Mouse (Mus musculus) embryonic facial prominence, embryonic 13.5 days (tissue): ENCODE data around the gene Tnfsfm13. TPM values are rescaled to one million over a fixed set of nuclear protein-coding genes. Genes with fewer than 3 reads are reported as not detected.
A peak's percentile ranks its signal among the peaks of the same experiment; 100 is the strongest.

Experiments used
- ATAC-seq: fragments of 200-750 bp; cut with Nextera tagmentation; 2 replicates; pipeline ENCODE4 v1.8.0; 2017; ENCODE audit warnings: low read depth; ENCODE audit not compliant: insufficient number of reproducible peaks, insufficient read depth, low FRiP score, low TSS enrichment
- H3K27ac ChIP-seq: fragments of 300-500 bp; sonication (generic); 2 replicates; pipeline ENCODE4 v1.5.1; 2015; ENCODE audit warnings: moderate library complexity, mild to moderate bottlenecking, inconsistent platforms
- H3K27me3 ChIP-seq: fragments of 300-500 bp; sonication (generic); 2 replicates; pipeline ENCODE4 v1.6.1; 2015; ENCODE audit warnings: mild to moderate bottlenecking, inconsistent platforms
- H3K36me3 ChIP-seq: fragments of 300-500 bp; sonication (generic); 2 replicates; pipeline ENCODE4 v1.6.1; 2015; ENCODE audit warnings: mild to moderate bottlenecking, inconsistent platforms
- H3K4me1 ChIP-seq: fragments of 300-500 bp; sonication (generic); 2 replicates; pipeline ENCODE4 v1.6.1; 2015; ENCODE audit warnings: inconsistent platforms
- H3K4me2 ChIP-seq: fragments of 300-500 bp; sonication (generic); 2 replicates; pipeline ENCODE4 v1.6.1; 2015; ENCODE audit warnings: moderate library complexity, mild to moderate bottlenecking, inconsistent platforms
- H3K4me3 ChIP-seq: fragments of 300-500 bp; sonication (generic); 2 replicates; pipeline ENCODE4 v1.5.1; 2015; ENCODE audit warnings: mild to moderate bottlenecking, inconsistent platforms
- H3K9ac ChIP-seq: fragments of 300-500 bp; sonication (generic); 2 replicates; pipeline ENCODE4 v1.6.1; 2015; ENCODE audit warnings: mild to moderate bottlenecking, inconsistent platforms
- H3K9me3 ChIP-seq: fragments of 300-500 bp; sonication (generic); 2 replicates; pipeline ENCODE4 v1.6.1; 2016; ENCODE audit warnings: inconsistent platforms
- WGBS: fragments of 180-500 bp; shearing (Covaris S2); methylation state at CpG from one replicate; pipeline ENCODE4 v1.1.7; 2015; ENCODE audit warnings: mixed read lengths; 5-methylcytosine and 5-hydroxymethylcytosine counted together
- polyA plus RNA-seq: library from polyadenylated mRNA; unstranded; fragments of >200 nt; fragmentation: Nextera tagmentation; extraction: Ambion mirVana; gene quantifications from 2 replicates; pipeline ENCODE4 v1.2.1, GENCODE M21; 2015

The Tnfsfm13 gene
- polyA plus RNA-seq, 1 experiment from 2014 or later, result 2.8 TPM

DNA sequence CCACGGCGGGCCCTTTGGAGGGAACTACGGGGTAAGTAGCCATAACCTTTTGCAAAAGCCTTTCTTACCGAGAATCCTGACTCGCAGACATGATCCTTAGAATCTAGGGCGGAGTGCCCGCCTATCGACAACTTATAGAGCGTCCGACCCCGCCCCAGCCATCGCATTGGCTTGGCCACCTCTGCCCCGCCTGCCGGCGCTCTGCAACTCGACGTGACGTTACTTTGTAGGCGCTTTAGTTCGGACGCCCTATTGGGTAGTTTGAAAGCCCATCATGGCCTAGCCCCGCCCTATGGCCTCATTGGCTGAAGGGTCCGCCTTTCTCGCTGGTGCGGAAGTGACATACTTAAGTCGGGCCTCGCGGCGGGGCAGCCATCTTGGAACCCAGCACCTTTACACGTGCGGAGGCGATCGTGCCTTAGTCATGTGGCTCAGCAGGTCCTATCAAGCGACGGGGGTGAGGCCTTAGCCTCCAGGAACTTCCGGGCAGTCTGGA lies 23.6 kb downstream of the Tnfsfm13 start, which contains the start of gene Eif4a1:
Gene Eif4a1, minus strand, starts transcription at position 213 of the 496 bp plus-strand sequence.
- no peaks in the 10 kb centered on the region for H3K9me3 ChIP-seq
- H3K4me3 ChIP-seq, result peak within 1 kb of the TSS; percentile 100
- H3K4me2 ChIP-seq, result peak within 1 kb of the TSS; percentile 87
- H3K27ac ChIP-seq, result peak within 1 kb of the TSS; percentile 98
- peak within 1 kb of the TSS; percentile 100 for H3K9ac ChIP-seq
- ATAC-seq, result peak; percentile 98
- H3K36me3 ChIP-seq, result peaks cover 77% of the 10 kb centered on the region
- H3K4me1 ChIP-seq, result peaks cover 23% of the 10 kb centered on the region
- H3K27me3 ChIP-seq, result no peaks in the 10 kb centered on the region
- under 1% methylated on average over 36 of the region's 36 CpGs for WGBS

DNA sequence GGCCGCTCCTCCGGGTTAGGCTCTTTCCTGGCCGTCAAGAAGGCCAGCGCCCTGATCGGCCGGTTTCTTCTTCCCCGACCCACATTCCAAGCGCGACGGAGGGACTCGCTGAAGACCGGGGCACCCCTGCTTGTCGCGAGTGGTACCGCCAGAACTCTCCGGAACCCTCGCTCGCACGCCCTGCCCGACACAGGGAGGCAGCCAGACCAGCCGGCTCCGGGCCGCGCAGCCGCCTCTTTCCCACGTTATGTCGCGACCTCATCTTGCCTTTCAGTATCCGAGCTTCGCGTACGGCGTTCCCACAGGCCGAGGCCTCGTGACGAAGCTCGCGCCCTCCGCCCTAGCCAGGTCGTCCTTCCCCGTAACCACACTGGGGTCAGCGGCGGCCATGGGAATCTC lies 24.2 kb downstream of the Tnfsfm13 start:
- peaks cover 23% of the 10 kb centered on the region for H3K4me1 ChIP-seq

DNA sequence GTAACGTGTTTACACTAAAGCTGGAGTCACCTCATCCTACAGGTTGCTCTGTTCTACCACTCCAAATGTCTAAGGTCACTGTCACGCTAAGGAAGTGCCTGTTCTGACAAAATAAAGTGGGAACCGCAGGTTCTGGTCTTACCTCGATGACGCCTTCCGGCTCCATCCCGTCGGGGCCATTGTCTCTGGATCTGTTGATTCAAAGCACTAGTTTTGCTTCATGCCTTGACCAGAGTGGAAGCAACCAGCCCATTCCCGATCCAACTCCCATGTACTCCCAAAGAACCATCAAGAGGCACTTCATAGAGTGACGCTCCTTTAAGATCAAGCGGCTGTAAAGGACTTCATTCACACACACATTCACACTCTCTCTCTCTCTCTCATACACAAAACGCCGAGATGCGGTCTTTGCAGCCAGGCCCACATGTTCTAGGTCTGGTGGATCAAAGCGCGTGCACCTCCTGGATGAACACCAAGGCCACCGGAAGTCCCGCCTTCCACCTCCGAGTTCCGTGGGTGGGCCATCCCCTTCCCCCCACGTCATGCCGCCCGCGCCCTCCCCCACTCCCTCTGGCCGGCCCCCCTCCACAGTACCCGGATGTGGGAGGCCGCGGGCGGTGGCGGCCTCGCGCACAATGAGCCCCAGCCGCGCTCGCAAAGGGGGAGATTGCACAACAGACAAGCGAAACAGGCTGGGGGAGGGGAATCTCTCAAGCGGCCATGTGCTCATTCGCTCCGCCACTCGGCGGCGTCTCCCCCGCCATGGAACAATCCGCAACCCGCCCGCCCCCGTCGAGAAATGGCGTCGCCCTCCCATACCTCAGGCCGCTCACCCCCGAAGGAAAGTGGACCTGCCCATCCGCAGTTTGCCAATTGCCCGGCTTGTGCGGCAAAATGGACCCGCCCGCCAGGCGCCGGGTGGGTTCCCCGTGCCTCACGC lies 24.8 kb downstream of the Tnfsfm13 start:
- Histone ChIP-seq H3K9ac (peak overlapping the region; percentile 100), H3K36me3 (peaks cover 75% of the 10 kb centered on the region), H3K27ac (peak overlapping the region; percentile 98), H3K4me2 (peak overlapping the region; percentile 87), H3K27me3 (no peaks in the 10 kb centered on the region), H3K4me1 (peaks cover 23% of the 10 kb centered on the region), H3K9me3 (no peaks in the 10 kb centered on the region), H3K4me3 (peak overlapping the region; percentile 100)
- under 1% methylated on average over 58 of the region's 61 CpGs for WGBS
- peak; percentile 59 for ATAC-seq

More for the DNA sequence above, 24.2 kb downstream of the Tnfsfm13 start:
- Histone ChIP-seq H3K4me2 (peak overlapping the region; percentile 87), H3K9me3 (no peaks in the 10 kb centered on the region), H3K4me3 (peak overlapping the region; percentile 100), H3K9ac (peak overlapping the region; percentile 100), H3K36me3 (peaks cover 75% of the 10 kb centered on the region), H3K27me3 (no peaks in the 10 kb centered on the region), H3K27ac (peak overlapping the region; percentile 98)
- ATAC-seq, result peak; percentile 2; the same call in 1 of the 2 replicates
- WGBS, result under 1% methylated on average over 43 of the region's 43 CpGs

DNA sequence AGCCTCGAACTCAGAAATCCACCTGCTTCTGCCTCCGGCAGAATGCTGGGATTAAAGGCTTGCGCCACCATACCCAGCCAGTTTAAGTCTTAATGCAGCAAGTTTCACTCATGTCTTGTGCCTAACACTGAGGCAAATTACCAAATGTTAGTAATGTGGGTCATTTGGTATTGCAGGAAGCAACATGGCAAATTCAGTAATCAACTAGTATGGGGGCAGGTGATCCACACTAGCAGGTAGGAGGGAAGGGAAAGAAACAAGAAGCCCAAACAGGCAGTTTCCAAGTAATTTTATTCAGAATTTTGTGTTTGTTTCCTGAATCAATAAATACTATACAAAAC lies 29.3 kb downstream of the Tnfsfm13 start:
- Histone ChIP-seq H3K4me1 (peaks cover 29% of the 10 kb centered on the region), H3K36me3 (peaks cover 70% of the 10 kb centered on the region), H3K9ac (no peak overlapping the region), H3K27me3 (no peaks in the 10 kb centered on the region), H3K9me3 (no peaks in the 10 kb centered on the region), H3K4me2 (no peak overlapping the region), H3K27ac (no peak overlapping the region), H3K4me3 (no peak overlapping the region)
- WGBS, result 81% methylated on average over 3 of the region's 3 CpGs
- no peak for ATAC-seq

DNA sequence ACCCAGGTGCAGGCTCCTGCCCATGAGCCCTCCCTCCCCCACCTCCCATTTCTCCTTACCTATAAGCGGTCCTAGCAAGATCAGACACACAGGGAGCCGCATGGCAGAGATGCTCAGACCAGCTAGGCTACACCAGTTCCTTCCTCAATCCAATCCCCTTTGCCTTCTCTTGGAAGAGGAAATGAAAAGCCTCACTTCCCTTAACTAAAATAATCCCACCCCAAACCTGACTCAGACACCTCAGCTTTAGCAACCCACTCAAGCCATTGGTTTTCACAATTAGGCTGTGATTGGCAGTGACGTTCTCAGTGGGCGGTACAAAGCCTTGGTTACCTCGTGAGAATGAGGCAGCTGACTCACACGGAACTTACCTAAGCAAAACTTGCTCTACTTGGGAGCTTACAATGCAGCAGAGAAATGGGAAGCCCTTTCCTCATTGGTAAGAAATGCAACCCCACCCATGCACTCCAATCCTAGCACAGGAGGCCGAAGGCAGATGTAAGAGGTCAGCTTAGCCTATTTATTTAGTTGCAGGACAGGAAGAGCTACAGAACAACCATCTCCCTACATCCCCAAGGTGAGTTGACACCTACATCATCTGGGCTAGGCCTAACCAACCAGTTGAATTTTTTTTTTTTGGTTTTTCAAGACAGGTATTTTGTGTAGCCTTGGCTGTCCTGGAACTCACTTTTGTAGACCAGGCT lies 29.8 kb downstream of the Tnfsfm13 start, which contains the start of gene Cd68:
Gene Cd68, minus strand, starts transcription at position 193 of the 704 bp plus-strand sequence.
- peak within 1 kb of the TSS; percentile 44; the same call in 1 of the 2 replicates for H3K27ac ChIP-seq
- no peak within 1 kb of the TSS for H3K4me3 ChIP-seq
- no peak for ATAC-seq

DNA sequence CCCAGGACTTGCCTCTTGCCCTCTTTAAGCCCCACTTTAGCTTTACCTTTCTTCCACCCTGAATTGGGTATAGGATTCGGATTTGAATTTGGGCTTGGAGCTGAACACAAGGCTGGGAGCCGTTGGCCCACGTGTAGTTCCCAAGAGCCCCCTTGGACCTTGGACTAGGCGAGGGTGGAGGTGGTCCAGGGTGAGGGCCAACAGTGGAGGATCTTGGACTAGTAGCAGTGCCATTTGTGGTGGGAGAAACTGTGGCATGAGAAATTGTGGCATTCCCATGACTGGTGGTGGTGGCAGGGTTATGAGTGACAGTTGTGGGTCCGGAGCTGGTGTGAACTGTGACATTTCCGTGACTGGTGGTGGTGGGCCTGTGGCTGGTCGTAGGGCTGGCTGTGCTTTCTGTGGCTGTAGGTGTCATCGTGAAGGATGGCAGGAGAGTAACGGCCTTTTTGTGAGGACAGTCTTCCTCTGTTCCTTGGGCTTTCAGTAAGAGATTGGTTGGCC lies 30.4 kb downstream of the Tnfsfm13 start:
- ATAC-seq, result no peak
- Histone ChIP-seq H3K4me2 (no peak overlapping the region), H3K27ac (peak overlapping the region; percentile 44; the same call in 1 of the 2 replicates), H3K4me1 (peaks cover 34% of the 10 kb centered on the region), H3K4me3 (no peak overlapping the region), H3K27me3 (no peaks in the 10 kb centered on the region), H3K9me3 (no peaks in the 10 kb centered on the region), H3K9ac (no peak overlapping the region), H3K36me3 (peaks cover 67% of the 10 kb centered on the region)
- 74% methylated on average over 9 of the region's 9 CpGs for WGBS

More for the DNA sequence above, 29.8 kb downstream of the Tnfsfm13 start, which contains the start of gene Cd68:
- Histone ChIP-seq H3K4me1 (peaks cover 34% of the 10 kb centered on the region), H3K9ac (no peak within 1 kb of the TSS), H3K4me2 (no peak within 1 kb of the TSS), H3K36me3 (peaks cover 70% of the 10 kb centered on the region), H3K27me3 (no peaks in the 10 kb centered on the region), H3K9me3 (no peaks in the 10 kb centered on the region)
- 26% methylated on average over 7 of the region's 7 CpGs for WGBS

DNA sequence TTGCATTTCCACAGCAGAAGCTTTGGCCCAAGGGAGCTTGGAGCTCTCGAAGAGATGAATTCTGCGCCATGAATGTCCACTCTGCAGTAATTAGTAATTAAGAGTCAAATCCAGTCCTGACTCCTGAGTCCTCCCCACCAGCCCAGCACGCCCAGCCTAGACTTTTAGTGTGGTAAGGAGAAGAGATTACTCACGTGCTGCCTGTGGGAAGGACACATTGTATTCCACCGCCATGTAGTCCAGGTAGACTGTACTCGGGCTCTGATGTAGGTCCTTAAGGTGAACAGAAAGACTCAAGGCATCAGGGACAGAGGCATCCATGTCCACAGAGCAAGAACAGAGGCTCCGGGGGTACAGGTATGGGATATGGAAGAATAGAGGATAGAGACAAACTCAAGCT lies 31.1 kb downstream of the Tnfsfm13 start:
- 90% methylated on average over 7 of the region's 7 CpGs for WGBS
- Histone ChIP-seq H3K9ac (no peak overlapping the region), H3K27ac (no peak overlapping the region), H3K4me3 (no peak overlapping the region), H3K9me3 (no peaks in the 10 kb centered on the region), H3K36me3 (peaks cover 60% of the 10 kb centered on the region), H3K4me2 (no peak overlapping the region), H3K4me1 (peaks cover 27% of the 10 kb centered on the region), H3K27me3 (no peaks in the 10 kb centered on the region)
- no peak for ATAC-seq

DNA sequence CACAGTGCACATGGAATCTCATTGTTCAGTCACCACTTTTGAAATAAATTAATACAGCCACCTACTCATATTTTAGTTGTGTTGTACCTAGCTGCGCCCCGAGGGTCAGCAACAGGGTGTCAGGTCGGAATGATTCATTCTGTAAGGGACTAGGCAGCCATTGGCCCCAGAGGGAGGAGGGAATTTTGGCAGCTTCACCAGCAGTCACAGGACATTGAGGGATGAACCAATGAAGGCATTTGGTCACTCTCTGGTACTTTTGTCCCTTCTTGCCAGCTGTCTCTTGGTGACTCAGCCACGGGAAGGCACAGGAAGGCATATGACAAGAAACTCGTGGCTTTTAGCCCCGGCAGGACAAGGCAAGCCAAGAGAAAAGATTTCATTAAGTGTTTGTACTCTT lies 32.1 kb downstream of the Tnfsfm13 start:
- peak overlapping the region; percentile 98; the same call in 1 of the 2 replicates for H3K27ac ChIP-seq
- no peak overlapping the region for H3K4me3 ChIP-seq
- peak overlapping the region; percentile 61; the same call in 1 of the 2 replicates for H3K4me2 ChIP-seq
- peaks cover 56% of the 10 kb centered on the region for H3K36me3 ChIP-seq
- H3K4me1 ChIP-seq, result peaks cover 18% of the 10 kb centered on the region
- H3K9me3 ChIP-seq, result no peaks in the 10 kb centered on the region
- WGBS, result 88% methylated on average over 6 of the region's 6 CpGs
- H3K27me3 ChIP-seq, result no peaks in the 10 kb centered on the region
- ATAC-seq, result no peak
- H3K9ac ChIP-seq, result no peak overlapping the region

DNA sequence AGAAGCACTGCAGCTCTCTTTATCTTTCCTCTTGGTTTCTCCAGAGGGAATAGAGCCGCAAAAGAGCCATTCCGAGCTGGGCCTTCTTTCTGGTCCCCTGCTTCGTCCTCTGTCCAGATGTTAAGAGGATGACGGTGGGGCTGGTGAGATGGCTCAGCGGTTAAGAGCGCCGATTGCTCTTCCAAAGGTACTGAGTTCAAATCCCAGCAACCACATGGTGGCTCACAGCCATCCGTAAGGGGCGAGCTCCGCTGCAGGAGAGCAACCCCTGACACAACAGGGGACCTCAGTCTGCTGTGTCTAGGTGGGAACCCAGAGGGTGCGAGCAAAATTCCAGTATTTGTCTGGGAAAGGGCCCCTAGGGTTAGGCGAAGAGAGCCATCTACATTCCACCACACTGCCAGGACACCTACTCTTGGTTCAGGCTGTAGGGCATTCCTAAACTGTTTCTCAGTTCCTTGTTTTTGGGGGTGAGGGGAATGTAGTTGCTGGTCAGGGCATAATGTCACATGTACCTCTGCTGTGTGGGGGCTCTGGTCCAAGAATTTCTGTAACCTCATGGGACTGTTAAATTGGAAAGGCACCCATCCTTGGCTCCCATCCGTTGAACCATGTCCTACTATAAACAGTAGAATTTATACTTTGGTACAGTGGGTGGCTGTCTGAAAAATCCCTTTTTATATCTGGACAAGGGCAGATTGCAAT lies 32.8 kb downstream of the Tnfsfm13 start:
- Histone ChIP-seq H3K36me3 (peaks cover 56% of the 10 kb centered on the region), H3K27ac (peak overlapping the region; percentile 98), H3K4me2 (peak overlapping the region; percentile 61), H3K9ac (peak overlapping the region; percentile 74), H3K4me1 (peaks cover 16% of the 10 kb centered on the region), H3K4me3 (peak overlapping the region; percentile 57), H3K27me3 (no peaks in the 10 kb centered on the region), H3K9me3 (no peaks in the 10 kb centered on the region)
- 72% methylated on average over 13 of the region's 13 CpGs for WGBS
- ATAC-seq, result no peak

DNA sequence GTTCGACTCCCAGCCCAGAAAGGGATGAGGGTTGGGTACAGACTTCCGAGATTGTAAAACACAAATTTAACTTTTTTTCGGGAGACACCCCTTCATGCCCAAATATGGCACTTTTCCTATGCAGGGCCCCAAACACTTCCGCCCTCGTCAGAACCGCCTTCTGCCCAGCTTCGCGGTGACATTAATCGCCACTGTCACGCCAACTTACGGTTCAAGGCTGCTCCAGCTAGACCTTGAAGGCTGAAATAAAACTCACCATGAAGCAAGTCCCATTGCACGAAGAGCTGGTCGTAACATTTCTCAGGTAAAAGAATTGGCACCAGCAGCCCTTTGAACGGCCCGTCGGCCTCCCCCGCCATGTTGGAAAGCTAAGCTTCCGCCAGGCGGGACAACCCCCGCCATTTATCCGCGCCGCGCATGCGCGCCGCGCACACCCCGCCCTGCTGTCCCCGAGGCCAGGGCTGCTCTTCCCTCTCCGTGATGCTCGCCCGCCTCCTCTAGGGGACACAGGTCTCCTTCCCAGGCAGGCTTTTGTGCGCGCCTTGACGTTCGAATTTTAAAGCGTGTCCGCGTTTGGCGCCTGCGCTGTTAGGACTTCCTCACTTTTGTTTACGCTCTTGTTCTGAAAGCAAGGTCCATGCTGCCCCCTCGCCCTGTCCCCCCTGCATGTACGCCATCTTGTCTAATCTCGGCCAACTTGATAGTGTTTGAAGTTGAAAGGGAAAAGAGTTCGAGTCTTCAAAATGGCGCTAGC lies 33.5 kb downstream of the Tnfsfm13 start, which contains the start of gene Mpdu1:
Gene Mpdu1, minus strand, starts transcription at position 430 of the 754 bp plus-strand sequence.
- peak; percentile 92 for ATAC-seq
- Histone ChIP-seq H3K9ac (peak within 1 kb of the TSS; percentile 74), H3K9me3 (no peaks in the 10 kb centered on the region), H3K27ac (peak within 1 kb of the TSS; percentile 98), H3K36me3 (peaks cover 56% of the 10 kb centered on the region), H3K4me2 (peak within 1 kb of the TSS; percentile 61), H3K27me3 (no peaks in the 10 kb centered on the region), H3K4me1 (peaks cover 16% of the 10 kb centered on the region), H3K4me3 (peak within 1 kb of the TSS; percentile 57)
- WGBS, result under 1% methylated on average over 48 of the region's 48 CpGs
